Mouse (Mus musculus) heart, embryonic 11.5 days (tissue): Measurements from ENCODE around the gene Slc5a10. TPM values are rescaled to one million over a fixed set of nuclear protein-coding genes. Genes with fewer than 3 reads are reported as not detected.
A peak's percentile ranks its signal among the peaks of the same experiment; 100 is the strongest.

Source experiments
- ATAC-seq: fragments of 200-750 bp; cut with Nextera tagmentation; replicated peaks from 2 replicates; pipeline ENCODE4 v1.8.0; 2017; ENCODE audit warnings: moderate library complexity; ENCODE audit not compliant: insufficient number of reproducible peaks, low FRiP score, low TSS enrichment
- H3K27ac ChIP-seq: fragments of 300-500 bp; sonication (generic); 2 replicates; pipeline ENCODE4 v1.5.1; 2014; ENCODE audit warnings: mild to moderate bottlenecking, low read depth, low read length
- H3K27me3 ChIP-seq: fragments of 300-500 bp; sonication (generic); 2 replicates; pipeline ENCODE4 v1.6.1; 2014; ENCODE audit warnings: mild to moderate bottlenecking, low read length, mixed read lengths; ENCODE audit not compliant: control insufficient read depth, insufficient read depth
- H3K36me3 ChIP-seq: fragments of 300-500 bp; sonication (generic); 2 replicates; pipeline ENCODE4 v1.6.1; 2014; ENCODE audit warnings: mild to moderate bottlenecking, low read length, moderate library complexity, mixed read lengths; ENCODE audit not compliant: control insufficient read depth, insufficient read depth
- H3K4me1 ChIP-seq: fragments of 300-500 bp; sonication (generic); 2 replicates; pipeline ENCODE4 v1.6.1; 2014; ENCODE audit warnings: low read length; ENCODE audit not compliant: control insufficient read depth, insufficient read depth
- H3K4me2 ChIP-seq: fragments of 300-500 bp; sonication (generic); 2 replicates; pipeline ENCODE4 v1.6.1; 2014; ENCODE audit warnings: mild to moderate bottlenecking, moderate library complexity
- H3K4me3 ChIP-seq: fragments of 300-500 bp; sonication (generic); 2 replicates; pipeline ENCODE4 v1.5.1; 2014; ENCODE audit warnings: low read depth, low read length
- H3K9ac ChIP-seq: fragments of 300-500 bp; sonication (generic); 2 replicates; pipeline ENCODE4 v1.6.1; 2014; ENCODE audit warnings: mild to moderate bottlenecking, low read depth, low read length, moderate library complexity
- H3K9me3 ChIP-seq: fragments of 300-500 bp; sonication (generic); replicated peaks from 2 replicates; pipeline ENCODE4 v1.6.1; 2016; ENCODE audit warnings: low read length; ENCODE audit not compliant: control insufficient read depth
- WGBS: fragments of 180-500 bp; shearing (Covaris S2); extraction: QIAGEN DNeasy Blood & Tissue Kit; methylation state at CpG from one replicate; pipeline ENCODE4 v1.1.7; 2014; ENCODE audit not compliant: insufficient replicate concordance; 5-methylcytosine and 5-hydroxymethylcytosine counted together
- polyA plus RNA-seq: library from polyadenylated mRNA; unstranded; fragments of >200 nt; fragmentation: Nextera tagmentation; extraction: Ambion mirVana; gene quantifications from 2 replicates; pipeline ENCODE4 v1.2.1, GENCODE M21; 2014

Gene Slc5a10
- polyA plus RNA-seq, 1 experiment from 2014 or later = not detected

GRCm38 (mm10) chr11:61699460-61699859 is 21.2 kb downstream of the Slc5a10 start:
- 75% methylated on average over 5 of the region's 5 CpGs for WGBS
- Histone ChIP-seq H3K27me3 (no peaks in the 10 kb centered on the region), H3K27ac (no peak overlapping the region), H3K4me3 (no peak overlapping the region), H3K9ac (no peak overlapping the region), H3K36me3 (no peaks in the 10 kb centered on the region), H3K9me3 (no peaks in the 10 kb centered on the region), H3K4me2 (no peak overlapping the region), H3K4me1 (no peaks in the 10 kb centered on the region)
- ATAC-seq = no peak

- H3K9me3 ChIP-seq = no peaks in the 10 kb centered on the region
- no peak for ATAC-seq
- no peaks in the 10 kb centered on the region for H3K36me3 ChIP-seq
- H3K4me1 ChIP-seq = no peaks in the 10 kb centered on the region
- H3K4me3 ChIP-seq = no peak overlapping the region
- H3K27me3 ChIP-seq = no peaks in the 10 kb centered on the region
- H3K9ac ChIP-seq = no peak overlapping the region
- no peak overlapping the region for H3K4me2 ChIP-seq
- H3K27ac ChIP-seq = no peak overlapping the region
Measured at GRCm38 (mm10) chr11:61698852-61699251, 21.8 kb downstream of the Slc5a10 start.

GRCm38 (mm10) chr11:61692996-61693395 is 27.6 kb downstream of the Slc5a10 start:
- H3K27ac ChIP-seq = no peak overlapping the region
- ATAC-seq = no peak
- H3K9ac ChIP-seq = no peak overlapping the region
- H3K4me1 ChIP-seq = peaks cover 15% of the 10 kb centered on the region
- WGBS = 87% methylated on average over 5 of the region's 5 CpGs
- no peaks in the 10 kb centered on the region for H3K36me3 ChIP-seq
- no peak overlapping the region for H3K4me3 ChIP-seq
- no peak overlapping the region for H3K4me2 ChIP-seq
- no peaks in the 10 kb centered on the region for H3K9me3 ChIP-seq
- H3K27me3 ChIP-seq = no peaks in the 10 kb centered on the region

- no peaks in the 10 kb centered on the region for H3K36me3 ChIP-seq
- peaks cover 57% of the 10 kb centered on the region for H3K4me1 ChIP-seq
- WGBS = 31% methylated on average over 2 of the region's 2 CpGs
- H3K4me3 ChIP-seq = no peak overlapping the region
- H3K27ac ChIP-seq = no peak overlapping the region
- H3K9me3 ChIP-seq = no peaks in the 10 kb centered on the region
- ATAC-seq = no peak
- no peak overlapping the region for H3K9ac ChIP-seq
- peaks cover 18% of the 10 kb centered on the region for H3K27me3 ChIP-seq
- H3K4me2 ChIP-seq = no peak overlapping the region
Measured at GRCm38 (mm10) chr11:61687595-61687994, 33.0 kb downstream of the Slc5a10 start.

GRCm38 (mm10) chr11:61686906-61687453 is 33.6 kb downstream of the Slc5a10 start:
- 38% methylated on average over 10 of the region's 10 CpGs for WGBS

GRCm38 (mm10) chr11:61686141-61686540 is 34.5 kb downstream of the Slc5a10 start:
- H3K9me3 ChIP-seq = no peaks in the 10 kb centered on the region
- peaks cover 18% of the 10 kb centered on the region for H3K27me3 ChIP-seq
- H3K36me3 ChIP-seq = no peaks in the 10 kb centered on the region
- H3K4me1 ChIP-seq = peaks cover 54% of the 10 kb centered on the region
- no peak overlapping the region for H3K4me3 ChIP-seq
- H3K9ac ChIP-seq = no peak overlapping the region
- WGBS = 14% methylated on average over 2 of the region's 2 CpGs
- peak overlapping the region; percentile 84 for H3K4me2 ChIP-seq
- 0 out of 2 replicates have a peak, but pooled peaks have one; percentile 14 for ATAC-seq
- no peak overlapping the region; the same call in 1 of the 2 replicates for H3K27ac ChIP-seq

More at GRCm38 (mm10) chr11:61686906-61687453, 33.6 kb downstream of the Slc5a10 start:
- H3K9ac ChIP-seq = no peak overlapping the region
- H3K4me1 ChIP-seq = peaks cover 57% of the 10 kb centered on the region
- peaks cover 18% of the 10 kb centered on the region for H3K27me3 ChIP-seq
- H3K4me3 ChIP-seq = no peak overlapping the region
- ATAC-seq = no peak
- peak overlapping the region; percentile 24 for H3K4me2 ChIP-seq
- no peaks in the 10 kb centered on the region for H3K9me3 ChIP-seq
- 0 out of 2 replicates have a peak overlapping the region, but pooled peaks have one; percentile 25 for H3K27ac ChIP-seq
- no peaks in the 10 kb centered on the region for H3K36me3 ChIP-seq

- Histone ChIP-seq H3K9ac (peak overlapping the region; percentile 64), H3K4me1 (peaks cover 54% of the 10 kb centered on the region), H3K27ac (no peak overlapping the region; the same call in 1 of the 2 replicates), H3K9me3 (no peaks in the 10 kb centered on the region), H3K36me3 (no peaks in the 10 kb centered on the region), H3K4me2 (peak overlapping the region; percentile 84), H3K27me3 (peaks cover 18% of the 10 kb centered on the region), H3K4me3 (peak overlapping the region; percentile 52)
- 39% methylated on average over 8 of the region's 8 CpGs for WGBS
- ATAC-seq = no peak
Measured at GRCm38 (mm10) chr11:61685119-61685725, 35.4 kb downstream of the Slc5a10 start.

- H3K4me3 ChIP-seq = peak within 1 kb of the TSS; percentile 52
- no peaks in the 10 kb centered on the region for H3K9me3 ChIP-seq
- H3K27ac ChIP-seq = no peak within 1 kb of the TSS; the same call in 1 of the 2 replicates
- peaks cover 47% of the 10 kb centered on the region for H3K4me1 ChIP-seq
- peak within 1 kb of the TSS; percentile 84 for H3K4me2 ChIP-seq
- H3K27me3 ChIP-seq = peaks cover 18% of the 10 kb centered on the region
- H3K9ac ChIP-seq = peak within 1 kb of the TSS; percentile 64
- ATAC-seq = peak; percentile 79
- no peaks in the 10 kb centered on the region for H3K36me3 ChIP-seq
- WGBS = 2% methylated on average over 75 of the region's 76 CpGs
Measured at GRCm38 (mm10) chr11:61683907-61684731, 36.5 kb downstream of the Slc5a10 start, which contains the start of gene Fam83g. Gene Fam83g (plus strand): TSS chr11:61684091.
